Mouse (Mus musculus) bone marrow macrophage, adult 2 months (primary cell): ENCODE data around the gene Retreg1.

Experiments
- CTCF ChIP-seq: IDR thresholded peaks from 2 replicates; pipeline ENCODE4 v1.5.1; 2012; ENCODE audit warnings: low read depth, mild to moderate bottlenecking, low read length, moderate library complexity
- POLR2A ChIP-seq: IDR thresholded peaks from 2 replicates; pipeline ENCODE4 v1.6.1; 2012; ENCODE audit warnings: mild to moderate bottlenecking, low read depth, low read length, borderline replicate concordance

DNA sequence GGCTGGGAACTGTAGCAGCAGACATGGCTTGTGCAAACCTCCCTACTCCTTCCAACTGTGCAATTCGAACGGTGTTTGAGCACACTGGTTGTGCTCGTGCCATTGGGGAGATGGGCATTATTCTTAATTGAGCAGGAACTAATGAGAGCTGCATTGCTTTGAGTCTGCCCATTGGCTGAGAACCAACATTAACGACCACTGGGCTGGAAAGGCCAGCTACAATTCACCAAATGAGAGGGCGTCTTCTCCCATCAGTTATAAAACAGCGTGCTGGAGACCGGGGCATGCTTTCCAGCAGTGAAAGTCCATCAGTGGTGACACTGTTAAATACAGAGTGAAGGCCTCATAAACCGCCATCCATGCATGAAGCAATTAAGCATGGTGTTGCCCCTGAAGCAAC is 178.7 kb downstream of the Retreg1 start:
- no peak for TF ChIP-seq POLR2A
- no peak for TF ChIP-seq CTCF
